Mouse (Mus musculus) bone marrow, adult 2 months (tissue): ENCODE results near the gene Prss35. TPM values are rescaled to one million over a fixed set of nuclear protein-coding genes. Genes with fewer than 3 reads are reported as not detected.

Experiments
- H3K27ac ChIP-seq: fragments of 200-500 bp; 2 replicates; pipeline ENCODE4 v1.5.1; 2012; ENCODE audit warnings: low read depth, mild to moderate bottlenecking, control low read depth, inconsistent platforms, low read length; ENCODE audit not compliant: control insufficient read depth, poor library complexity, insufficient read depth
- H3K4me1 ChIP-seq: fragments of 200-500 bp; 2 replicates; pipeline ENCODE4 v1.6.1; 2011; ENCODE audit warnings: low read length; ENCODE audit not compliant: control insufficient read depth, insufficient read depth
- H3K4me3 ChIP-seq: fragments of 200-500 bp; replicated peaks from 2 replicates; pipeline ENCODE3; 2011; ENCODE audit warnings: mild to moderate bottlenecking, low read depth, low read length, control low read depth; ENCODE audit not compliant: control insufficient read depth
- CTCF ChIP-seq: fragments of 200-500 bp; IDR thresholded peaks from 2 replicates; pipeline ENCODE4 v1.5.1; 2011; ENCODE audit warnings: low read length, control low read depth; ENCODE audit not compliant: control insufficient read depth, insufficient read depth
- POLR2A ChIP-seq: fragments of 200-500 bp; IDR thresholded peaks from 2 replicates; pipeline ENCODE4 v1.6.1; 2011; ENCODE audit warnings: low read depth, mild to moderate bottlenecking, control low read depth, low read length, borderline replicate concordance; ENCODE audit not compliant: control insufficient read depth
- WGBS: fragments of 180-500 bp; shearing (Covaris S2); methylation state at CpG from one replicate; pipeline ENCODE4 v1.1.7; 2018; 5-methylcytosine and 5-hydroxymethylcytosine counted together
- polyA plus RNA-seq: library from polyadenylated mRNA; stranded (reverse); fragments of >200 nt; gene quantifications from 2 replicates; pipeline ENCODE4 v1.2.4, GENCODE M21; 2011; ENCODE audit warnings: low replicate concordance; ENCODE audit not compliant: missing spikeins, insufficient read depth, insufficient read length

Gene Prss35
- polyA plus RNA-seq, 1 experiment, result not detected

DNA sequence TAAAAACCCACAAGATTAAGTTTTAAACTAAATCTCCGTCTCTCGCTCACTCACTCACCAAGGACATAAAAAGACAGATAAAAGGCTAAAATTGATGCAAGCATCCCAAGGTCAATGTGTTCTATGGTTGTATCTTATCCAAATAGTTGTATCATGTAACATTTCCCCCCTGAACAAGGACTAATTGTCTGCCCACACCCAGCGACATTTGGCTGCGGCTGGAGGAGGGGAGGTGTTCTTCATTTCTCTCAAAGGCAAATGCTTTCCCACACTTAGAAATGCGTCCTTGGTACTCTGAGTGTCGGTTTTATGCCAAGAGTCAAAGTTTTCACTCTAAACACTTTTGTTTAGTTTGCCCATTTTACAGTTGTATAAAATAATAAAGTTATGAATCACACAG lies 34.5 kb upstream of the Prss35 start:
- no peaks in the 10 kb centered on the region; the same call in 1 of the 2 replicates for H3K4me1 ChIP-seq
- H3K4me3 ChIP-seq, result no peak overlapping the region
- no peak overlapping the region for H3K27ac ChIP-seq
- 66% methylated on average over 6 of the region's 6 CpGs for WGBS
- no peak for TF ChIP-seq CTCF
- no peak for TF ChIP-seq POLR2A

DNA sequence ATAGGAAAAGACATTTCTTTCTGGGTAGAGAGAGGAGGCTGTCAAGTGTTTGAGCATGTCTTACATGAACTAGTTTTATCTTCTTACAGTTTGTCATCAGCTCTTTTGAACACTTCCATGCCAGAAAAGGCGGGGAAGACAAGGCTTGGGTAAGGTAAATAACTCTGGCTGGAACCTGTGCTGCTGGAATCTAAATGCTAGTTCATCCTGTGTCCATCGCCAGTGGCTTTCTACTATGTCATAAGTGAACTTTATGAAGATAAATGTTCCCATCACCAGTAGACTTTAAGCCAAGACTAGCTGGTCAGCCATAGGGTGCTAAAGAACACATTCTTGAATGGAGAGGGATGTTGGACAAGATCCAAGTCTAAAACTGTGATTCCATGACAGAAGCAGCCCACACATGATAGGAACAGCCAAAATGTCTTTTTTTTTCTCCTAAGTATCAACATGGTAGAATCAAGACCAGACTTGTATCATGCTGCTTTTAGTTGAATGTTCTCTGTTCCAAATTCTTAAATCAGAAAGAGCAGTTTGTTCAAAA lies 33.3 kb upstream of the Prss35 start:
- TF ChIP-seq POLR2A (no peak), CTCF (no peak)
- Histone ChIP-seq H3K4me3 (no peak overlapping the region), H3K27ac (no peak overlapping the region), H3K4me1 (no peaks in the 10 kb centered on the region; the same call in 1 of the 2 replicates)
- WGBS, result 72% methylated on average over 2 of the region's 2 CpGs

DNA sequence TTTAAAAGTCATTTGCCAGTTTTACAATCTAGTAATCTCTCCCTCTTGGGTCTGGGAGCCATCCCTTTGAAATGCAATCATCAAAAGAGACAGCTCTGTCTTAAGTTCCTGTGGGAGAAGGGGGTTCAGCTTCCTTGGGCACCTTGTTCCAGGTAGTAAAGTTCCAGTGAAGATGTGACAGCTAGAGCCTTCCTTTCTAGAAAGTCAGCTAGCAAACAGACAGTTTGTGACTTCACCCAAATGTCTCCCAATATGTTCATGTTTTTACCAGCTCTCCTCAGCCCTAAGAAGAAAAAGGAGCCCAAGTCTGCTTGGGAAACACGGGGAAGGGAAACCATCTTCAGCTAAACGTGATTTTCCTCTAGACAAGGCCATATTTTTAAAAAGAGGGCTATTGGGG lies 30.8 kb upstream of the Prss35 start:
- no peak overlapping the region for H3K4me3 ChIP-seq
- no peak for TF ChIP-seq POLR2A
- TF ChIP-seq CTCF, result no peak
- 70% methylated on average over 2 of the region's 2 CpGs for WGBS
- no peaks in the 10 kb centered on the region; the same call in 1 of the 2 replicates for H3K4me1 ChIP-seq
- no peak overlapping the region for H3K27ac ChIP-seq

DNA sequence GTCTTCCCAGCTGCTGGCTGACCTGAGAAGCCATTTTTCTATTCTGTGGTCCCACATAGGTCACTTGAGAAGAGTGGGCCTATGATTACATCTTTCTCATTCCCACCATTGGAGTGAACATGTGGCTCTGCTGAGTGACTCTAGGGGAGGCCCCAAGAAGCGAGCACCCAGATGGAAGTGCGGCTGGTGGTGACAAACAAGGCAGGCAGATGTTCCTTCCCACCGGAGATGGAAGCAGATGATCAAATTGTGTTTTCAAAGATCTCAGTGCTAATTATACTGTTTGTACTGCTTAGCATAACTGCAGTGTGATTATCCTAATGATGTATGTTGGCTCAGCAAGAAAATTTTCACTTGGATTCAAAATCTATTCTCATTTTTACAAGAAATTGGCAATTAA lies 29.4 kb upstream of the Prss35 start:
- WGBS, result 83% methylated on average over 3 of the region's 3 CpGs
- Histone ChIP-seq H3K27ac (no peak overlapping the region), H3K4me3 (no peak overlapping the region), H3K4me1 (no peaks in the 10 kb centered on the region; the same call in 1 of the 2 replicates)
- TF ChIP-seq CTCF (no peak), POLR2A (no peak)

DNA sequence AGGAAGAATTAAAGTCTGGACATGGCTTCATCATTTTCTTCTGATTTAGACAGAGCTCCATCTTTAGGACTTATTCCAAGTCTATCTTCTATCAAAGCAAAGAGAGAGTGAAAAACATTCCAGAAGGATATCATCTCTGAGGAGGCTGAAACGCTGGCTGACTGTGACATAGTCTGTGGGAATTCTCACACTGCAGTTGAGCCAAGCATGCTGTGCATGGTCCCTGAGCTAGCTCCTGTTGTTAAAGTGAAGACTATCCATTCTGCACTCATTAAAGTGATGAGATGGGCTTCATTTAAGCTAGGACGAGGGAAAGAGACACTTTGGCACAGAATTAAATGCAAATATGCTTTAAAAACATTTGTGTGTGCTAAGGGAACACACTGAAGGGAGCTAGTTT lies 26.9 kb upstream of the Prss35 start:
- WGBS, result 58% methylated on average over 2 of the region's 2 CpGs
- Histone ChIP-seq H3K27ac (no peak overlapping the region), H3K4me1 (no peaks in the 10 kb centered on the region), H3K4me3 (no peak overlapping the region)
- TF ChIP-seq POLR2A (no peak), CTCF (no peak)

DNA sequence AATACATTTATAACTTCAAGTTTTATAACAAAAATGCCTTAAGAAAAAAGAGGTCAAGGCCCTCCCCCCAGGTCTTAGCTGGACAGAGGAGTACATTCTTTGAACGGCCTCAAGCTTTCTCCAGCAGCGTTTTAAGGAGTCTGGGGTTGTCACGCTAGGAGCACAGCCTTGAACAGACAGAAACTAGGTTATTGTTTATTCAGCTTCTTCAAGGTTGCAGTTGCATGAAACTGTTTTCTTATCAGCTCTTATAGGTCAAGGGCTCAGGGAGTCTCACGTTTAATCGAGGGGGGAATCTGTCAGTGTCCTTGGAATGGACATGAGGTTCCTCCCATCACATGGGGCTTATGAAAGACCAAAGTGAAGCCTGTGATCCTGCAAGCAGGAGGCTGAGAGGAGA lies 26.3 kb upstream of the Prss35 start:
- no peaks in the 10 kb centered on the region for H3K4me1 ChIP-seq
- H3K27ac ChIP-seq, result no peak overlapping the region
- WGBS, result 81% methylated on average over 5 of the region's 5 CpGs
- no peak for TF ChIP-seq CTCF
- no peak overlapping the region for H3K4me3 ChIP-seq

DNA sequence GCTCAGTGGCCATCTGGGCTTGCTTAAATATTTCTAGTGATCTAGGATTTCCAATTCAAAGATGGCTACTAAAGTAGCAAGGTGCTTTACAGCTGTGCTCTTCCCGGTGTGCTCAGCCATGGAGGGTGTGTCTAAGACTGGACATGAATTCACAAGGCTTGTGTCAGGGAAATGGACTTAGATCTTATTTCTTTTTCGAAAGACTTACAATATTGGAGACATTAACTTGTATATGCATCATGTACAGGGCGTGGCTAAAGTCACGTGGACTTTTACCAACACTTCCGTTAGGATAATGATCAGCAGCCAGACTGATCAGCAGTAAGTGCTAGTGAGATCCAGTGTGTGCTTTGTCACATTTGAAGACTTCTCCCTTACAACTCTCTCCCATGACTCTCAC lies 23.2 kb upstream of the Prss35 start:
- H3K4me3 ChIP-seq, result no peak overlapping the region
- TF ChIP-seq POLR2A (no peak), CTCF (no peak)
- H3K4me1 ChIP-seq, result no peaks in the 10 kb centered on the region
- no peak overlapping the region for H3K27ac ChIP-seq
- WGBS, result 72% methylated on average over 5 of the region's 5 CpGs

DNA sequence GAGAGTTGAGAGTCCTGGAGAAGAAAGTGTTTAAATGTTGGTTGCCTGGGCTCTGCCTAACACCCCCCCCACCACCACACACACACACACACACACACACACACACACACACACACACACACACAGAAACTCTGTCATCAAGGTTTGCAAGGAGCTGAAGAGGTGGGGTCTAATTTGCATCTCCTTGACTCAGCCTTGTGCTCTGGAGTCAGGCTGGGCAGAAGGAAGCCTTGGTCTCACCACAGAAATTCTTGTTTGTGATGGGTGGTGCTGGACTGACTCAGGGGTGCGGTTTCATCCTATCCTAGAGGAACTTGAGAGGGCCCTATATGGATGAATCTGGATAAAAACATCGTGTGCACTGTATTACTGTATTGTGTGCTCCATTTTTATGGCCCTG lies 22.7 kb upstream of the Prss35 start:
- WGBS, result 74% methylated on average over 2 of the region's 2 CpGs
- no peaks in the 10 kb centered on the region for H3K4me1 ChIP-seq
- no peak overlapping the region for H3K4me3 ChIP-seq
- no peak for TF ChIP-seq CTCF
- TF ChIP-seq POLR2A, result no peak
- no peak overlapping the region for H3K27ac ChIP-seq

DNA sequence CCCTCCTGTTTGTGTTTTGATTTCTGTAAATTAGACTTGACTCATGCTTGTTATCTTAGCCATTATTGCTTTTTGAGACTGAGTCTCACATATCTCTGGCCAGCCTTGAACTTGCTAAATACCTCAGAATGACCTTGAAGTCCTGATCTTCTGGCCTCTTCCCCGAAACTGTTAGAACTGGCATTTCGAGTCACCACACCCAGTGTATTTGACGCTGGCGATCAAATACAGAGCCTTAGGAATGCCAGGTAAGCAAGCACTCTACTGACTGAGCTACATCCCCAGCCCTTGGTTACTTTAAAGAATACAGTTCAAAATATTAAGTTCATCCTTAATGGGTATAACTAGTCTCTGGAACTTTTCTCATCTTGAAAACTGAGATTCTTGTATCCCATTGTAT lies 18.4 kb upstream of the Prss35 start:
- WGBS, result 86% methylated on average over 4 of the region's 4 CpGs
- Histone ChIP-seq H3K4me1 (no peaks in the 10 kb centered on the region), H3K4me3 (no peak overlapping the region), H3K27ac (no peak overlapping the region)
- TF ChIP-seq POLR2A, result no peak
- TF ChIP-seq CTCF, result no peak
